Mouse (Mus musculus): Measurements from ENCODE around the gene Exd1. TPM values are rescaled to one million over a fixed set of nuclear protein-coding genes. Genes with fewer than 3 reads are reported as not detected.
A peak's percentile ranks its signal among the peaks of the same experiment; 100 is the strongest.

Exd1 gene
- polyA plus RNA-seq, 1 experiment = 0.12 TPM

DNA sequence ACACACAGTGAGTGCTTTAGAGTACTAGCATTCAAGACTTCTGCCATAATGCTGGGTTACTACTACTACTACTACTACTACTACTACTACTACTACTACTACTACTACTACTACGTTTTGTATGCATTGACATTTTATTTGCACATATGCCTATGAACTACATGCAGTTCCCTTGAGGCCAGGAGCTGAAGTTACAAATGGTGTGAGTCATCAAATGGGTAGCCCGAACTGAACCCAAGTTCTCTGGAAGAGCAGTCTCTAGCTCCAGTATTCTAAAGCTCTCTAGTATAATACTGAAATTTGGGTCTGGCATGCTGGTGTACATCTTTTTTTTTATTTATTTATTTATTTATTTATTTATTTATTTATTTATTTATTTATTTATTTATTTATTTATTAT, 3.8 kb downstream of the Exd1 start:
- TF ChIP-seq CTCF (IDR thresholded peaks at IDR 0.05; ENCODE audit: extremely low read depth, insufficient read depth, insufficient read length, insufficient replicate concordance) = no peak
- no peak for TF ChIP-seq POLR2A (IDR thresholded peaks at IDR 0.05; ENCODE audit: low read depth, low read length)
- H3K4me3 ChIP-seq (ENCODE audit: extremely low read depth, insufficient read depth, insufficient read length) = no peak overlapping the region
- no peak overlapping the region for H3K27ac ChIP-seq (ENCODE audit: insufficient read depth, low read length)
- no peaks in the 10 kb centered on the region; the same call in 1 of the 2 replicates for H3K4me1 ChIP-seq (ENCODE audit: control insufficient read depth, insufficient read depth, insufficient read length)
- no peak for DNase-seq (ENCODE audit: low read depth in 1 of 2, low spot score in 2 of 2)
- 77% methylated on average over 2 of the region's 2 CpGs for WGBS
- H3K27me3 ChIP-seq (ENCODE audit: control insufficient read depth, insufficient read depth, low read length) = no peaks in the 10 kb centered on the region
- H3K36me3 ChIP-seq (ENCODE audit: control insufficient read depth, insufficient read depth, low read length) = no peaks in the 10 kb centered on the region

DNA sequence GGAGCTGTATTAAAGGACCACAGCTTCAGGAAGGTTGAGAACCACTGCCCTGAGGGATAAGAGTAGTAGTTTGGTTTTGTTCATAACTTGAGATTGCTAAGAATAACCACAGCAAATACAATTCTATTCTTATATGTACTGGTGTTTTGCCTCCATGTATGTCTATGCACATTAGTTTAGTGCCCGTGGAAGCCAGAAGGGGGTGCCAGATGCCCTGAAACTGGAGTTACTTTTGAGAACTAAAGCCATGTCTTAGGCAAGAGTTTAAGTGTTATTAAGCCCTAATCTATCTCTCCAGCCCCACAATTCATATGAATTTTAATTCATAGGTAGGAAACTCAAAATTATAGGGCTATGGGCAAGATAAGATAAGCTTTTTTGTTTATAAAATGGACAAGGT, 5.3 kb downstream of the Exd1 start:
- Histone ChIP-seq H3K4me3 (ENCODE audit: extremely low read depth, insufficient read depth, insufficient read length) (no peak overlapping the region), H3K27me3 (ENCODE audit: control insufficient read depth, insufficient read depth, low read length) (no peaks in the 10 kb centered on the region), H3K4me1 (ENCODE audit: control insufficient read depth, insufficient read depth, insufficient read length) (no peaks in the 10 kb centered on the region), H3K27ac (ENCODE audit: insufficient read depth, low read length) (no peak overlapping the region), H3K36me3 (ENCODE audit: control insufficient read depth, insufficient read depth, low read length) (no peaks in the 10 kb centered on the region)
- 21% methylated on average over 1 of the region's 1 CpGs for WGBS
- no peak for TF ChIP-seq POLR2A (IDR thresholded peaks at IDR 0.05; ENCODE audit: low read depth, low read length)
- TF ChIP-seq CTCF (IDR thresholded peaks at IDR 0.05; ENCODE audit: extremely low read depth, insufficient read depth, insufficient read length, insufficient replicate concordance) = peak; percentile 57; the same call in 1 of the 2 replicates
- DNase-seq (ENCODE audit: low read depth in 1 of 2, low spot score in 2 of 2) = peak; percentile 22 to 71

DNA sequence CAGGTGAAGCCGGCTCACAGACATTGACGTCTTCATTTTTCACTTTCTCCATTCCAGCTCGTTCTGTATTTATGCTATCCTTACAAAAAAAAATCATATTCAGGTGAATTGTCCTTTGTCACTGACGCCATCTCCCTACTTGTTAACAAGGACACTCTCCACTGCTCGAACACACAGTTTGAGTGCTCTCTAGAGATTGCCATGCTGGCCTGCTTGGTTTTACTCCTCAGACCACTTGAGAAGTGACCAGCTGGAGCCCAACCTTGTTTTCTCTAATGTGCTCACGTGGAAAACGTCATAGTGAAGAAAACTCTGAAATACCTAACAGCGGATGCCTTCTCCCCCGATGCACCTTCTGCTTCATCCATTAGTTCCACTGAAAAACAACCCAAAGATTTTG, 8.6 kb downstream of the Exd1 start:
- 90% methylated on average over 9 of the region's 9 CpGs for WGBS

DNA sequence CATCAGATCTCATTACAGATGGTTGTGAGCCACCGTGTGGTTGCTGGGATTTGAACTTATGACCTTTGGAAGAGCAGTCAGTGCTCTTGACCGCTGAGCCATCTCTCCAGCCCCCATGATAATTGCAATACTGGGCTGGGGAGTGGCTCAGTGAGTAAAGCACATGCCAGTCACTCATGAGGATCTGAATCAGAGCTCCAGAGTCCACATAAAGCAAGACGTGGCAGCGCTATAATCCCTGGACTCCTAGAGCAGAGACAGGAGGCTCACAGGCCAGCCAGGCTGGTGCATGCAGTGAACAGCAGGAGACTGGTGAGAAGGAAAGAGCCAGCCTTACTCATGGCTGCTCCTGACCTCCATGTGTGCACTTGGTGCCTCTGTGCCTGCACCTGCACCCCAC, 22.0 kb downstream of the Exd1 start:
- no peak for DNase-seq (ENCODE audit: low read depth in 1 of 2, low spot score in 2 of 2)
- Histone ChIP-seq H3K27ac (ENCODE audit: insufficient read depth, low read length) (no peak overlapping the region), H3K27me3 (ENCODE audit: control insufficient read depth, insufficient read depth, low read length) (no peaks in the 10 kb centered on the region), H3K4me3 (ENCODE audit: extremely low read depth, insufficient read depth, insufficient read length) (no peak overlapping the region), H3K4me1 (ENCODE audit: control insufficient read depth, insufficient read depth, insufficient read length) (no peaks in the 10 kb centered on the region), H3K36me3 (ENCODE audit: control insufficient read depth, insufficient read depth, low read length) (no peaks in the 10 kb centered on the region)
- 79% methylated on average over 4 of the region's 4 CpGs for WGBS
- TF ChIP-seq CTCF (IDR thresholded peaks at IDR 0.05; ENCODE audit: extremely low read depth, insufficient read depth, insufficient read length, insufficient replicate concordance) (no peak), POLR2A (IDR thresholded peaks at IDR 0.05; ENCODE audit: low read depth, low read length) (no peak)

More for the DNA sequence above, 8.6 kb downstream of the Exd1 start:
- TF ChIP-seq POLR2A (IDR thresholded peaks at IDR 0.05; ENCODE audit: low read depth, low read length) (no peak), CTCF (IDR thresholded peaks at IDR 0.05; ENCODE audit: extremely low read depth, insufficient read depth, insufficient read length, insufficient replicate concordance) (no peak)
- Histone ChIP-seq H3K4me3 (ENCODE audit: extremely low read depth, insufficient read depth, insufficient read length) (no peak overlapping the region), H3K4me1 (ENCODE audit: control insufficient read depth, insufficient read depth, insufficient read length) (no peaks in the 10 kb centered on the region), H3K27me3 (ENCODE audit: control insufficient read depth, insufficient read depth, low read length) (no peaks in the 10 kb centered on the region), H3K27ac (ENCODE audit: insufficient read depth, low read length) (no peak overlapping the region), H3K36me3 (ENCODE audit: control insufficient read depth, insufficient read depth, low read length) (no peaks in the 10 kb centered on the region)
- DNase-seq (ENCODE audit: low read depth in 1 of 2, low spot score in 2 of 2) = no peak

DNA sequence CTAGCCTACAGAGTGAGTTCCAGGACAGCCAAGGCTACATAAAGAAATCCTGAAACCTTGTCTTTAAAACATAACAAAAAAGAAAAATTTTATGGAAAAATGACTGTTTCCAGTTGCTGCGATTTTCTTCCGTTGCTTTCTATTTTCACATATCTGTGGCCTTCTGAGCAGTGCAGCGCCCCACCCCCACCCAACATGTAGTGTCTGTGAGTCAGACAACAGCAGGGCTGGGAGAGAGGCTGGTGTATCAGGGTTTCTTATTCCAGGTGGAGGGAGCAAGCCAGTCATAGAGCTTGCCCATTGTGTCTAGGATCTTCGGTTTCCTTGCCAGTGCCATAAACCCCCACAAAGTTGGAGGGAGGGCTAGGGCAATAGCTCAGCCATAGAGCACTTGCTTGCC, 23.6 kb downstream of the Exd1 start:
- H3K27ac ChIP-seq (ENCODE audit: insufficient read depth, low read length) = no peak overlapping the region
- DNase-seq (ENCODE audit: low read depth in 1 of 2, low spot score in 2 of 2) = no peak
- H3K36me3 ChIP-seq (ENCODE audit: control insufficient read depth, insufficient read depth, low read length) = no peaks in the 10 kb centered on the region

DNA sequence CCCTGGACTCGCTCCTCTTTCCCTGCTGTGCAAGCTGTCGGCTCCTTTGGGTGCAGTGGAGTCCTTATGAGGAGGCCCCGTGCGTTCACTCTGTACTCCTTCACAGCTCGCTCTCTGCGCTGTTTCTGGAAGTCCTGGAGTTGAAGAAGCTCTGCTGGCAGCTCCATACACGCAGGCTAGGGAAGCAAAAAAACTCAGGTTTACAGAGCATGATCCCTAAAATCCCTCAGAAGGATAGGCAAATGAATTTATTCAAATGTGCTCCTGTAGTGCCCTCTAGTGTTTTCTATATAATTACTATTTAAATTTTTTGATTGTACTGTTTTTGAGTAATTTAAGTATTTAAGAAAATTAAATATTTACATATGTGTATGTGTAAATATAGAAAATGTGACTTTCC, 26.9 kb downstream of the Exd1 start:
- H3K4me3 ChIP-seq (ENCODE audit: extremely low read depth, insufficient read depth, insufficient read length) = no peak overlapping the region
- no peak for DNase-seq (ENCODE audit: low read depth in 1 of 2, low spot score in 2 of 2)
- H3K36me3 ChIP-seq (ENCODE audit: control insufficient read depth, insufficient read depth, low read length) = no peaks in the 10 kb centered on the region
- 81% methylated on average over 7 of the region's 7 CpGs for WGBS
- H3K4me1 ChIP-seq (ENCODE audit: control insufficient read depth, insufficient read depth, insufficient read length) = peaks cover 3% of the 10 kb centered on the region; the same call in 1 of the 2 replicates
- no peak for TF ChIP-seq POLR2A (IDR thresholded peaks at IDR 0.05; ENCODE audit: low read depth, low read length)
- no peak for TF ChIP-seq CTCF (IDR thresholded peaks at IDR 0.05; ENCODE audit: extremely low read depth, insufficient read depth, insufficient read length, insufficient replicate concordance)
- H3K27ac ChIP-seq (ENCODE audit: insufficient read depth, low read length) = no peak overlapping the region
- H3K27me3 ChIP-seq (ENCODE audit: control insufficient read depth, insufficient read depth, low read length) = no peaks in the 10 kb centered on the region

More for the DNA sequence above, 23.6 kb downstream of the Exd1 start:
- no peak overlapping the region for H3K4me3 ChIP-seq (ENCODE audit: extremely low read depth, insufficient read depth, insufficient read length)
- H3K27me3 ChIP-seq (ENCODE audit: control insufficient read depth, insufficient read depth, low read length) = no peaks in the 10 kb centered on the region
- H3K4me1 ChIP-seq (ENCODE audit: control insufficient read depth, insufficient read depth, insufficient read length) = no peaks in the 10 kb centered on the region
- WGBS = 85% methylated on average over 4 of the region's 4 CpGs
- TF ChIP-seq POLR2A (IDR thresholded peaks at IDR 0.05; ENCODE audit: low read depth, low read length) (no peak), CTCF (IDR thresholded peaks at IDR 0.05; ENCODE audit: extremely low read depth, insufficient read depth, insufficient read length, insufficient replicate concordance) (no peak)

DNA sequence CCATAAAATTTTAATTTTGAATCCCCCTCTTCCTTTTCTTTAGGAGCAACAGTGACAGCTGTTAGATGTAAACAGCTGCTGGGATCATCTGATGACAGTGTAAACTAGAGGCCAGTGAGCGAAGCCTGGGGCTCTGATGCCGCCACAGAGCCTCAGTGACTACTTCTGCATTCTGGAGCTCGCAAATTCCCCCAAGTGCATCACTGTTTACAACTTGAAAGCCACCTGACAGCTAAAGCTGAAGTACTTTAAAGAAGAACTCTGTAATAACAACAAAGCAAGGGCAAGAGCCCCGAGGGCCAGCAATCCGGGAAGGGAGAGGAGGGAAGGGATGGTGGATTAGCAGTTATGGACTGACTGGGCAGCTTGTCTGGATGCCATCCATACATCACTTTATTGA, 30.6 kb downstream of the Exd1 start:
- 29% methylated on average over 5 of the region's 5 CpGs for WGBS
- DNase-seq (ENCODE audit: low read depth in 1 of 2, low spot score in 2 of 2) = peak; percentile 9 to 44
- Histone ChIP-seq H3K27ac (ENCODE audit: insufficient read depth, low read length) (no peak overlapping the region), H3K4me3 (ENCODE audit: extremely low read depth, insufficient read depth, insufficient read length) (no peak overlapping the region), H3K4me1 (ENCODE audit: control insufficient read depth, insufficient read depth, insufficient read length) (peaks cover 3% of the 10 kb centered on the region; the same call in 1 of the 2 replicates), H3K36me3 (ENCODE audit: control insufficient read depth, insufficient read depth, low read length) (no peaks in the 10 kb centered on the region), H3K27me3 (ENCODE audit: control insufficient read depth, insufficient read depth, low read length) (no peaks in the 10 kb centered on the region)
- TF ChIP-seq CTCF (IDR thresholded peaks at IDR 0.05; ENCODE audit: extremely low read depth, insufficient read depth, insufficient read length, insufficient replicate concordance) (no peak), POLR2A (IDR thresholded peaks at IDR 0.05; ENCODE audit: low read depth, low read length) (no peak)
